Mouse (Mus musculus) brain, embryonic 14.5 days (tissue): ENCODE results near the gene Il16.

Experiments used
- CTCF ChIP-seq: fragments of 200-500 bp; IDR thresholded peaks from 2 replicates; pipeline ENCODE4 v1.5.1; 2012; ENCODE audit warnings: inconsistent platforms, mild to moderate bottlenecking, moderate library complexity, borderline replicate concordance; ENCODE audit not compliant: insufficient read depth, insufficient read length; ENCODE audit errors: extremely low read depth
- POLR2A ChIP-seq: fragments of 200-500 bp; IDR thresholded peaks from 2 replicates; pipeline ENCODE4 v1.6.1; 2012; ENCODE audit warnings: mild to moderate bottlenecking, inconsistent platforms, borderline replicate concordance; ENCODE audit not compliant: poor library complexity, insufficient read depth, insufficient read length, severe bottlenecking; ENCODE audit errors: extremely low read depth

DNA sequence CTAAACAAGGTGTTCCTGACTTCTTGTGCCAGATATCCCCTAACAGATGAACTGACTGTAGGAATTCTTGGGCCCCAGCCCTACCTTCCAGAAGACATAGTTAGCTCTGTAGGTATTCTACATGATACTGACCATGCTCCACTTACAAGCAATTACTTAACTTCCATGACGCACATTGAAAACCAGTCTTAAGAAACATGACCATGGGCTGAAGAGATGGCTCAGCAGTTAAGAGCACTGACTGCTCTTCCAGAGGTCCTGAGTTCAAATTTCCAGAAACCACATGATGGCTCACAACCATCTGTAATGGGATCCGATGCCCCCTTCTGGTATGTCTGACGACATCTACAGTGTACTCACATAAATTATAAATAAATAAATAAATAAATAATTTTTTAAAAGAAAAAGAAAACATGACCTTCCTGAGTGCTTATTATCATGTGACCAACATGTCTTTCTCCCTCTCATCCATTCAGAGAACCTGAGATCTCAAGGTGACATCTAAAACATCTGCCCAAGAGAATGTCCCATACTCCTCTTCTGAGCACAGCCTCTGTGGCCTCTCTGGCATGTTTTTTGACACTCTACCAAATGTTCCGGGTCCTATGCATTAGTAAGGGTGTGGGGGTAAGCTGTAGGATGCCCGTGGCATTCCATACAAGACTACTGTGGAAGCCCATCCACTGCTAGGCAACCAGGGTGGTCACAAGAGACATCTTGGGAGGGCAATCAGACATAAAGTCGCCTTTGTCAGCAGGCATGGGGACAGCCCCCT lies 9.0 kb downstream of the Il16 start:
- TF ChIP-seq POLR2A (no peak), CTCF (no peak)
